Mouse (Mus musculus) lung, embryonic 14.5 days (tissue): ENCODE results near the gene Stum. TPM values are rescaled to one million over a fixed set of nuclear protein-coding genes. Genes with fewer than 3 reads are reported as not detected.
A peak's percentile ranks its signal among the peaks of the same experiment; 100 is the strongest.

Experiments
- ATAC-seq: fragments of 200-750 bp; cut with Nextera tagmentation; 2 replicates; pipeline ENCODE4 v1.8.0; 2017; ENCODE audit warnings: mild to moderate bottlenecking, moderate TSS enrichment, moderate library complexity; ENCODE audit not compliant: insufficient read depth
- DNase-seq: peaks from one replicate; pipeline ENCODE4 v3.0.0-alpha.2; 2015
- H3K27ac ChIP-seq: fragments of 300-500 bp; sonication (generic); 2 replicates; pipeline ENCODE4 v1.5.1; 2014; ENCODE audit warnings: low read depth, mild to moderate bottlenecking, moderate library complexity
- H3K27me3 ChIP-seq: fragments of 300-500 bp; sonication (generic); 2 replicates; pipeline ENCODE4 v1.6.1; 2014; ENCODE audit warnings: low read length, control low read depth; ENCODE audit not compliant: insufficient read depth
- H3K36me3 ChIP-seq: fragments of 300-500 bp; sonication (generic); 2 replicates; pipeline ENCODE4 v1.6.1; 2014; ENCODE audit warnings: control low read depth; ENCODE audit not compliant: insufficient read depth
- H3K4me1 ChIP-seq: fragments of 300-500 bp; sonication (generic); 2 replicates; pipeline ENCODE4 v1.6.1; 2014; ENCODE audit warnings: antibody characterized with exemption, control low read depth; ENCODE audit not compliant: insufficient read depth
- H3K4me2 ChIP-seq: fragments of 300-500 bp; sonication (generic); 2 replicates; pipeline ENCODE4 v1.6.1; 2014; ENCODE audit warnings: mild to moderate bottlenecking
- H3K4me3 ChIP-seq: fragments of 300-500 bp; sonication (generic); 2 replicates; pipeline ENCODE4 v1.5.1; 2014; ENCODE audit warnings: low read depth, low read length
- H3K9ac ChIP-seq: fragments of 300-500 bp; sonication (generic); 2 replicates; pipeline ENCODE4 v1.6.1; 2014
- H3K9me3 ChIP-seq: fragments of 300-500 bp; sonication (generic); 2 replicates; pipeline ENCODE4 v1.6.1; 2016; ENCODE audit warnings: low read depth, low read length, control low read depth
- CTCF ChIP-seq: IDR thresholded peaks from 2 replicates; pipeline ENCODE4 v1.5.1; 2016; ENCODE audit warnings: antibody characterized with exemption, low read depth
- WGBS: fragments of 180-500 bp; shearing (Covaris S2); extraction: QIAGEN DNeasy Blood & Tissue Kit; methylation state at CpG from one replicate; pipeline ENCODE4 v1.1.7; 2014; 5-methylcytosine and 5-hydroxymethylcytosine counted together
- polyA plus RNA-seq: library from polyadenylated mRNA; unstranded; fragments of >200 nt; fragmentation: Nextera tagmentation; extraction: Ambion mirVana; gene quantifications from 2 replicates; pipeline ENCODE4 v1.2.1, GENCODE M21; 2014

Gene Stum
- polyA plus RNA-seq = not detected in 2 replicates

GRCm38 (mm10) chr1:180483399-180484291 is at the start of gene Stum:
Stum (minus strand) TSS chr1:180483504.
- DNase-seq (peak; percentile 84), ATAC-seq (peak; percentile 65; the same call in 1 of the 2 replicates)
- Histone ChIP-seq H3K27me3 (peaks cover 42% of the 10 kb centered on the region), H3K9me3 (no peaks in the 10 kb centered on the region), H3K27ac (no peak within 1 kb of the TSS), H3K4me2 (peak within 1 kb of the TSS; percentile 73), H3K36me3 (no peaks in the 10 kb centered on the region), H3K4me3 (peak within 1 kb of the TSS; percentile 39), H3K9ac (peak within 1 kb of the TSS; percentile 13; the same call in 1 of the 2 replicates), H3K4me1 (no peaks in the 10 kb centered on the region)
- TF ChIP-seq CTCF = peak; percentile 88
- WGBS = 2% methylated on average over 40 of the region's 40 CpGs

- Histone ChIP-seq H3K4me2 (no peak overlapping the region), H3K4me3 (no peak overlapping the region), H3K4me1 (no peaks in the 10 kb centered on the region), H3K36me3 (no peaks in the 10 kb centered on the region), H3K9me3 (0 out of 2 replicates have a peak, but pooled peaks cover 3% of the 10 kb centered on the region), H3K27ac (no peak overlapping the region), H3K9ac (no peak overlapping the region), H3K27me3 (no peaks in the 10 kb centered on the region)
- no peak for ATAC-seq
- TF ChIP-seq CTCF = no peak
- 91% methylated on average over 11 of the region's 11 CpGs for WGBS
- DNase-seq = no peak
These were observed 49.4 kb upstream of the Stum start for GRCm38 (mm10) chr1:180532671-180533070.

- H3K4me3 ChIP-seq = no peak overlapping the region
- H3K27me3 ChIP-seq = no peaks in the 10 kb centered on the region
- H3K4me2 ChIP-seq = no peak overlapping the region
- DNase-seq = no peak
- H3K27ac ChIP-seq = no peak overlapping the region
- H3K9ac ChIP-seq = no peak overlapping the region
- no peak for TF ChIP-seq CTCF
- no peaks in the 10 kb centered on the region for H3K36me3 ChIP-seq
- WGBS = 61% methylated on average over 8 of the region's 8 CpGs
- H3K9me3 ChIP-seq = 0 out of 2 replicates have a peak, but pooled peaks cover 3% of the 10 kb centered on the region
- H3K4me1 ChIP-seq = no peaks in the 10 kb centered on the region
- ATAC-seq = no peak
These were observed 47.4 kb upstream of the Stum start for GRCm38 (mm10) chr1:180530457-180531263.

GRCm38 (mm10) chr1:180529847-180530246 is 46.5 kb upstream of the Stum start:
- Histone ChIP-seq H3K4me1 (no peaks in the 10 kb centered on the region), H3K27ac (no peak overlapping the region), H3K27me3 (no peaks in the 10 kb centered on the region), H3K9ac (no peak overlapping the region), H3K9me3 (0 out of 2 replicates have a peak, but pooled peaks cover 3% of the 10 kb centered on the region), H3K4me2 (no peak overlapping the region), H3K4me3 (no peak overlapping the region), H3K36me3 (no peaks in the 10 kb centered on the region)
- no peak for TF ChIP-seq CTCF
- ATAC-seq (no peak), DNase-seq (no peak)
- 86% methylated on average over 7 of the region's 7 CpGs for WGBS

- no peak overlapping the region for H3K27ac ChIP-seq
- ATAC-seq (no peak), DNase-seq (no peak)
- 57% methylated on average over 1 of the region's 1 CpGs for WGBS
- no peaks in the 10 kb centered on the region for H3K9me3 ChIP-seq
- H3K4me1 ChIP-seq = no peaks in the 10 kb centered on the region
- H3K9ac ChIP-seq = no peak overlapping the region
- H3K27me3 ChIP-seq = no peaks in the 10 kb centered on the region
- no peak overlapping the region for H3K4me3 ChIP-seq
- no peak overlapping the region for H3K4me2 ChIP-seq
- TF ChIP-seq CTCF = no peak
- H3K36me3 ChIP-seq = no peaks in the 10 kb centered on the region
These were observed 42.0 kb upstream of the Stum start for GRCm38 (mm10) chr1:180525301-180525700.

GRCm38 (mm10) chr1:180523320-180523719 is 40.0 kb upstream of the Stum start:
- ATAC-seq (no peak), DNase-seq (no peak)
- H3K4me3 ChIP-seq = no peak overlapping the region
- no peak overlapping the region for H3K4me2 ChIP-seq
- no peak overlapping the region for H3K27ac ChIP-seq
- no peaks in the 10 kb centered on the region for H3K9me3 ChIP-seq
- H3K27me3 ChIP-seq = no peaks in the 10 kb centered on the region
- H3K4me1 ChIP-seq = no peaks in the 10 kb centered on the region
- 75% methylated on average over 2 of the region's 2 CpGs for WGBS
- no peaks in the 10 kb centered on the region for H3K36me3 ChIP-seq
- H3K9ac ChIP-seq = no peak overlapping the region
- TF ChIP-seq CTCF = no peak

- no peaks in the 10 kb centered on the region for H3K4me1 ChIP-seq
- H3K9ac ChIP-seq = no peak overlapping the region
- WGBS = 40% methylated on average over 7 of the region's 7 CpGs
- H3K4me3 ChIP-seq = no peak overlapping the region
- DNase-seq (peak; percentile 32), ATAC-seq (no peak)
- H3K27ac ChIP-seq = no peak overlapping the region
- H3K9me3 ChIP-seq = no peaks in the 10 kb centered on the region
- H3K4me2 ChIP-seq = no peak overlapping the region
- H3K27me3 ChIP-seq = no peaks in the 10 kb centered on the region
- TF ChIP-seq CTCF = no peak
- no peaks in the 10 kb centered on the region for H3K36me3 ChIP-seq
These were observed 36.9 kb upstream of the Stum start for GRCm38 (mm10) chr1:180520190-180520589.
